Mouse (Mus musculus) brain, embryonic 14.5 days (tissue): ENCODE measurements around the gene Ubash3a.

Source experiments
- CTCF ChIP-seq: fragments of 200-500 bp; IDR thresholded peaks from 2 replicates; pipeline ENCODE4 v1.5.1; 2012; ENCODE audit warnings: inconsistent platforms, mild to moderate bottlenecking, moderate library complexity, borderline replicate concordance; ENCODE audit not compliant: insufficient read depth, insufficient read length; ENCODE audit errors: extremely low read depth
- POLR2A ChIP-seq: fragments of 200-500 bp; IDR thresholded peaks from 2 replicates; pipeline ENCODE4 v1.6.1; 2012; ENCODE audit warnings: mild to moderate bottlenecking, inconsistent platforms, borderline replicate concordance; ENCODE audit not compliant: poor library complexity, insufficient read depth, insufficient read length, severe bottlenecking; ENCODE audit errors: extremely low read depth

DNA sequence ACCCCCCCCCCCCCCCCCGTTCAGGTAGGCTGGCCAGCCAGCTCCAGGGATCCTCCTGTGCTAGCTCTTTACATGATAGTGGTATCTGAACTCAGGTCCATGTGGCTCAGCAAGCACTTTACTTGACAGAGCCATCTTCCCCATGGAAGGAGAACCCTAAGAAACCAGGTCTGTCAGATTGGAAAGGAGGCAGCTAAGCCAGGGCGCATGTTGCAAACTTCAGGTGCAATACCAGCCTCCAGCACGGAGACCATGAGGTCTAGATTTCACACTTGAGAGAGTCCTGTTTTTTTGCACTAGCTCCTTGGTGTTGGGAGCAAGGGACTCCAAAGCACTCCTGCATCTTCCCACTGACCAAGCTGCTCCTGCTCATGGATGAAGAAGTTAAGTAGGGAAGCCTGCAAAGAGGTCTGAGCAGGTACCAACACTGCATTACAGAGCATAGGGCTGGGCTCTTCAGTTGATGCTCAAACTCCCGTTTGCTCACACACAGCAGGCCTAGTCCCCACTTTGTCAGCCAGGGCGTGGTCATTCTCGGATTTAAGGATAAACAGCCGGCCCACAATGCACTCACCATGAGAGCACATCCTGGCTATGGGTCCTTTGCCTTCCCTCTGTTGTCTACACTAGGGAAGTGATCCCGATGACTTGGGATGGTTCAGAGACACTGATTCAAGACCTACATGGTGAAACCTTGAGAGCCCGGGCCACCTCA lies 68.7 kb downstream of the Ubash3a start:
- TF ChIP-seq CTCF, result no peak
- TF ChIP-seq POLR2A, result no peak
